Mouse (Mus musculus): Measurements from ENCODE around the gene Actr2. TPM values are rescaled to one million over a fixed set of nuclear protein-coding genes. Genes with fewer than 3 reads are reported as not detected.

Actr2 gene
- polyA plus RNA-seq (2012; rRNA removed), result 77.6 and 105 TPM in 2 replicates

DNA sequence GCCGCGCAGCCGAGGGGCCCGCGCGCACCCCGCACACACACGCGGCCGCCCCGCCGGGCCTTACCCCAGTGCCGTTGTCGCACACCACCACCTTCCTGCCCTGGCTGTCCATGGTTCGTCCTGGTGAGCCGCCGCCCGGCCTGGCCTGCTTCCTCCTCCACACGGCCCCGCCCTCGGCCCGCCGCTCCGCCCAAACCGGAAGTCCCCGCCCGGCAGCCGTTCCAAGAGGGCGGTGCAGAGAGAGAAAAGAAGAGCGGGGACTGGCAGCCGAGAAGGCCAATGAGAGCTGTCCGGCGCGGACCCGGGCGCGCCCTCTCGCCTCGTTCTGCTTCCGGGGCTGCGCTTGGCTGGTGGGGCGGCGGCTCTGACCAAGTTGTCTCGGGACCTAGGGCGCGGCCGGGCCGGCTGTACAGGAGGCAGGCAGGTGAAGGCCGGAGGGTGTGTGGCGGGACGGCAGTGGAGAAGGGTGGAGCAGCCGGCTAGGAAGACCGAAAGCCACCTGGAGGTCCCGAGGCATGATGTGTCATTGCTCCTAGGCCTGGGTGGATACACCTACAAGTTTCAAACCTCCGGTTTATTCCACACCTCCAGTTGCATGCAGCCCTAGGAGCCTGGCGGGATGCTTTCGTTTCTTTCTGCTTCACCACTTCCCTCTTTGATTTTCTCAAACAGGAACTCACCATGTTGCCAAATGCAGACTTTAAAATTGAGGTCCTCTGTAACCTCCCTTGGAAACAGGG lies at the start of gene Actr2:
TSS of gene Actr2 (minus strand) at position 173 of the 740 bp plus-strand sequence.

Other genes with a start within 250 kb of the Actr2 start
- gene Spred2, start 188.5 kb downstream of the Actr2 start, polyA plus RNA-seq (2012; rRNA removed), result 16.2 and 21.3 TPM in 2 replicates
- gene Rab1a, start 88.5 kb upstream of the Actr2 start, polyA plus RNA-seq (2012; rRNA removed), result 185 and 198 TPM in 2 replicates
- 18.0 and 28.6 TPM in 2 replicates for gene Cep68, start 136.5 kb upstream of the Actr2 start, polyA plus RNA-seq (2012; rRNA removed)
- gene Slc1a4, start 219.8 kb upstream of the Actr2 start, polyA plus RNA-seq (2012; rRNA removed), result 13.1 and 14.0 TPM in 2 replicates

All from central nervous system, embryonic 11.5 days (tissue).